Mouse (Mus musculus): ENCODE measurements at regions not wholly inside any gene's neighbourhood (a gene's known extent, or its start where the extent isn't known, plus 50 kb on each side); places are given as distances from the start of the nearest gene placed in this dataset.

- TF ChIP-seq CTCF (IDR thresholded peaks at IDR 0.05; ENCODE audit: control insufficient read depth, insufficient read depth, insufficient replicate concordance, low read depth, low read length), result no peak
- no peak for TF ChIP-seq POLR2A (IDR thresholded peaks at IDR 0.05; ENCODE audit: control insufficient read depth, low read depth, low read length)
These were observed 395.1 kb downstream of the H2al1j start for GRCm38 (mm10) chrX:11722730-11723129.

Measured in testis, adult 2 months (tissue).